Mouse (Mus musculus): ENCODE measurements around the gene Ugt2a2. TPM values are rescaled to one million over a fixed set of nuclear protein-coding genes. Genes with fewer than 3 reads are reported as not detected.
"Not testable (repeated sequence)": the region's sequence is repeated elsewhere in the genome, so short reads cannot be mapped to it uniquely, and the experiment has no call there.

The Ugt2a2 gene
- polyA plus RNA-seq, 1 experiment from 2014 or later, result not detected

DNA sequence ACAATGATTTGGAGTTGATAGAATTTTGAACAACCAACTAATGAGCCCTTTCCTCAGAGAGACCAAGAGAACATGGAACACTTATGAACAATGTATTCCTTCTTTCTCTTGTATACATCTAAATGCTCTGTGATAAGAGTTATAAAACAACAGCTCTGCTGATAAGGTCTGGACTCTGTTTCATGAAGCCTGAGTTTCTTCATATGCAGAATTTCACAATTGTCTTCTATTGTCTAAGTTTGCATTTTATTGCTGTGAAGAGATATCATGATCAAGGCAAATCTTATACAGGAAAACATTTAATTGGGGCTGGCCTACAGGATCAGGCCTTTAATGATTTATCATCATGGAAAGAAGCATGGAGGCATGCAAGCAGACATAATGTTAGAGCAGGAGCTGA lies 24.4 kb downstream of the Ugt2a2 start:
- Histone ChIP-seq H3K27ac (ENCODE audit: low read length) (no peak overlapping the region), H3K27me3 (ENCODE audit: control insufficient read depth, insufficient read depth, low read depth, low read length) (no peaks in the 10 kb centered on the region), H3K9ac (ENCODE audit: low read depth, low read length) (no peak overlapping the region), H3K4me1 (ENCODE audit: control insufficient read depth, low read depth, low read length) (no peaks in the 10 kb centered on the region), H3K36me3 (ENCODE audit: control insufficient read depth, insufficient read depth) (no peaks in the 10 kb centered on the region), H3K4me2 (ENCODE audit: low read depth, low read length) (no peak overlapping the region), H3K4me3 (ENCODE audit: low read depth, low read length) (no peak overlapping the region), H3K9me3 (replicated peaks; ENCODE audit: control insufficient read depth, low read length) (no peaks in the 10 kb centered on the region)
- ATAC-seq (ENCODE audit: low read depth), result no peak

DNA sequence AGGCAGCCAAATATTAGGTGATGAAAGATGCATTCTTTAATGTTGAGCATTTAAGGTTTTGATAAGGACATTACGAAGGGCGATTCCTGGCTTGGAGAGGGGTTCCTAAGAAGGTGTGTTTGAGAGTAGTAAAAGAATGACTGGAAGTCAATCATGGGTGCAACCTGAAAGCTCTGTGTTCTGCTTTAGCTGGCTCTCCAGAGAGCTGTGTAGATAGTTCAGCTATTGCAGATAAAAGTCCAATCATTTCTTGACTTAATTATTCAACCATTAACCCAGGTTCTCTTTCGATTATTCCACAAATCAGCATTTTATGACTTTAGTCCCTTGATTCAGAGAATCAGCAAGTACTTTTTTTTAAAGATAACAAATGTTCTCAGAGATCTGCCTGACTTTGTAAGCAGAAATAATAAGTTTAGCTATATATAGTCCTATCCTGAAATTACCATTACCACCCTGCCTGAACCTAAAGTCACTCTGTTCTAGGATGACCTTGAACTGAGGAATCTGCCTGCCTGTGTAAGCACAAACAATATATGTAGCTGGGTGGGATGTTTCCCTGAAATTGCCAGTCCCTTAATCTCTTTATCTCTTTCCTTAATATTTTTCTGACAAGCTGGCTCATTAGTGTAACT lies 25.7 kb downstream of the Ugt2a2 start:
- Histone ChIP-seq H3K9me3 (replicated peaks; ENCODE audit: control insufficient read depth, low read length) (no peaks in the 10 kb centered on the region), H3K4me2 (ENCODE audit: low read depth, low read length) (no peak overlapping the region), H3K27ac (ENCODE audit: low read length) (no peak overlapping the region), H3K27me3 (ENCODE audit: control insufficient read depth, insufficient read depth, low read depth, low read length) (no peaks in the 10 kb centered on the region), H3K9ac (ENCODE audit: low read depth, low read length) (no peak overlapping the region), H3K36me3 (ENCODE audit: control insufficient read depth, insufficient read depth) (no peaks in the 10 kb centered on the region), H3K4me3 (ENCODE audit: low read depth, low read length) (no peak overlapping the region), H3K4me1 (ENCODE audit: control insufficient read depth, low read depth, low read length) (no peaks in the 10 kb centered on the region)
- WGBS (ENCODE audit: insufficient replicate concordance), result 56% methylated on average over 3 of the region's 3 CpGs
- no peak for ATAC-seq (ENCODE audit: low read depth)

DNA sequence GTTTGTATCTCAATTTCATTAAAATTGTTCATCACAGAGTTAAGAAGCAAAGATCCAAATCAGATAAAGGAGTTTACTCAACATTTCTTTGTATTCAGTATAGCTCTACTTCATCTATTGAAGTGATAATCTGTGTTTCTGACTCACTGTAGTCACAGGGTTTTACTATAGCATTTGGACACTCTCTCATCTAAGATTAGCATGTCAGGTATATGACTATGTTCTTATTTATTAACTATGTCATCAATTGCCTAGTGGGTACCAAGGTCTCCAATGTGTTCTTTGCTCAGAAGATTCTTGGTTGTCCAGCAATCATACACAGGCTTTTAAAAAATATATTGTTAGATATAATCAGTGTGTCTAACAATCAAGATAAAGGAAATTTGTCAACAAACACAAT lies 26.5 kb downstream of the Ugt2a2 start:
- H3K27me3 ChIP-seq (ENCODE audit: control insufficient read depth, insufficient read depth, low read depth, low read length), result no peaks in the 10 kb centered on the region
- no peak overlapping the region for H3K9ac ChIP-seq (ENCODE audit: low read depth, low read length)
- H3K9me3 ChIP-seq (replicated peaks; ENCODE audit: control insufficient read depth, low read length), result no peaks in the 10 kb centered on the region
- no peaks in the 10 kb centered on the region for H3K4me1 ChIP-seq (ENCODE audit: control insufficient read depth, low read depth, low read length)
- no peaks in the 10 kb centered on the region for H3K36me3 ChIP-seq (ENCODE audit: control insufficient read depth, insufficient read depth)
- no peak overlapping the region for H3K4me2 ChIP-seq (ENCODE audit: low read depth, low read length)
- H3K27ac ChIP-seq (ENCODE audit: low read length), result no peak overlapping the region
- H3K4me3 ChIP-seq (ENCODE audit: low read depth, low read length), result no peak overlapping the region
- ATAC-seq (ENCODE audit: low read depth), result no peak

DNA sequence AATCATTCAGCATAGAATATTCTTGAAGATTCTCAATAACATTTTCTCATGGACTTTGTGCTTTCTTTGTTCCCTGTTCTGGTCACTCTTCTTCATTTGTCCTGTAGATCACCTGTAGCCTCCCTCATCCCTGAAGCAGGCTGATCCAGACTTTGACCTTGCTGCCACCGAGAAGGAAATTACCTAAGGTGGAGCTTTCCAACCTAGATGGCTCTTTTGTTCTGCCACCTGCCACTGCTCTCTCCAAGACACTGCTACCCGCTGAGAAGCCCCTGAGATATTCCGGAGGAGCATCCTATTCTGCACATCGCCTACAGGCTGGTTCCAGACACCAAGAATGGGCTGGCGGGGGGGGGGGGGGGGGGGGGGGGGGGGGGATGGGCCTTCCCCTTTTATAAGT lies 29.5 kb downstream of the Ugt2a2 start:
- H3K4me1 ChIP-seq (ENCODE audit: control insufficient read depth, low read depth, low read length); H3K36me3 ChIP-seq (ENCODE audit: control insufficient read depth, insufficient read depth); H3K4me3 ChIP-seq (ENCODE audit: low read depth, low read length); H3K27me3 ChIP-seq (ENCODE audit: control insufficient read depth, insufficient read depth, low read depth, low read length); H3K27ac ChIP-seq (ENCODE audit: low read length); ATAC-seq (ENCODE audit: low read depth); H3K4me2 ChIP-seq (ENCODE audit: low read depth, low read length); H3K9me3 ChIP-seq (replicated peaks; ENCODE audit: control insufficient read depth, low read length); H3K9ac ChIP-seq (ENCODE audit: low read depth, low read length): not testable (repeated sequence)
- 65% methylated on average over 4 of the region's 5 CpGs for WGBS (ENCODE audit: insufficient replicate concordance)

DNA sequence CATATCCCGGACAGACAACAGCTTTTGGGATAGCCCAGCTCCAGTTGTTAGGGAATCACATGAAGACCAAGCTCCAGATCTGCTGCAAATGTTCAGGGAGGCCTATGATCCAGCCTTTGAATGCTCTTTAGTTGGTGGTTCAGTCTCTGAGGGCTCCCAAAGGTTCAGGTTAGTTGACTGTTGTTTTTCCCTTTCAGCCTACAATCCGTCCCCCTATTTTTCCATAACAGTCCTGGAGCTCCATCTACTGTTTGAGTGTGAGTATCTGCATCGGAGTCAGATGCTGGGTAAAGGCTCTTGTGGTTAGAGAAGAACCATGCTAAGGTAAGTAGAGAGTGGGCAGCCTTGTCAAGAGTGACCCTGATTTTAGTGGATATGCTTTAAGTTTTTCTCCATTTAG lies 45.8 kb downstream of the Ugt2a2 start:
- no peaks in the 10 kb centered on the region for H3K9me3 ChIP-seq (replicated peaks; ENCODE audit: control insufficient read depth, low read length)
- 30% methylated on average over 3 of the region's 3 CpGs for WGBS (ENCODE audit: insufficient replicate concordance)
- H3K4me3 ChIP-seq (ENCODE audit: low read depth, low read length), result no peak overlapping the region
- no peak overlapping the region for H3K9ac ChIP-seq (ENCODE audit: low read depth, low read length)
- no peak overlapping the region for H3K4me2 ChIP-seq (ENCODE audit: low read depth, low read length)
- no peaks in the 10 kb centered on the region for H3K27me3 ChIP-seq (ENCODE audit: control insufficient read depth, insufficient read depth, low read depth, low read length)
- H3K4me1 ChIP-seq (ENCODE audit: control insufficient read depth, low read depth, low read length), result no peaks in the 10 kb centered on the region
- no peak overlapping the region for H3K27ac ChIP-seq (ENCODE audit: low read length)
- no peaks in the 10 kb centered on the region for H3K36me3 ChIP-seq (ENCODE audit: control insufficient read depth, insufficient read depth)
- no peak for ATAC-seq (ENCODE audit: low read depth)

DNA sequence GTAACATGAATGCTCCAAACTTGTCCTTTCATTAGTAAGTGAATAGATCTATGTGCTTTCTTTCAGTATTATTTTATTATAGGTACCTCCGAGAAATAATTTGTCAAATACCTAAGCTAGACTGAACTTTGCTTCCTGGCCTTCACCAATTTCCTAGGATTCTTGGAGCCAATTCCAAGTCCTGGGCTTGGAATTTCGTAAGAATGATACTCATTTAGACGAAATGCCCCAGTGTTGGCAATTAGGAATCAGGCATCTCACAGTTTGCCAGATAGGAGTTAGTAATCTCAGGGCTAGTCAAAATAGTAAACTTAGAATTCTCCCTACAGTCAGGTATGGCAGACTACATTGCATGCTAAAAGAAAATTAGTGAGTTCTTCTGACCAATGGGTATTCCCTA lies 56.4 kb downstream of the Ugt2a2 start:
- Histone ChIP-seq H3K4me2 (ENCODE audit: low read depth, low read length) (no peak overlapping the region), H3K27me3 (ENCODE audit: control insufficient read depth, insufficient read depth, low read depth, low read length) (no peaks in the 10 kb centered on the region), H3K9ac (ENCODE audit: low read depth, low read length) (no peak overlapping the region), H3K36me3 (ENCODE audit: control insufficient read depth, insufficient read depth) (no peaks in the 10 kb centered on the region), H3K9me3 (replicated peaks; ENCODE audit: control insufficient read depth, low read length) (no peaks in the 10 kb centered on the region), H3K4me3 (ENCODE audit: low read depth, low read length) (no peak overlapping the region), H3K27ac (ENCODE audit: low read length) (no peak overlapping the region), H3K4me1 (ENCODE audit: control insufficient read depth, low read depth, low read length) (no peaks in the 10 kb centered on the region)
- 43% methylated on average over 3 of the region's 3 CpGs for whole genome bisulfite sequencing (ENCODE audit: insufficient replicate concordance)
- ATAC-seq (ENCODE audit: low read depth), result no peak

DNA sequence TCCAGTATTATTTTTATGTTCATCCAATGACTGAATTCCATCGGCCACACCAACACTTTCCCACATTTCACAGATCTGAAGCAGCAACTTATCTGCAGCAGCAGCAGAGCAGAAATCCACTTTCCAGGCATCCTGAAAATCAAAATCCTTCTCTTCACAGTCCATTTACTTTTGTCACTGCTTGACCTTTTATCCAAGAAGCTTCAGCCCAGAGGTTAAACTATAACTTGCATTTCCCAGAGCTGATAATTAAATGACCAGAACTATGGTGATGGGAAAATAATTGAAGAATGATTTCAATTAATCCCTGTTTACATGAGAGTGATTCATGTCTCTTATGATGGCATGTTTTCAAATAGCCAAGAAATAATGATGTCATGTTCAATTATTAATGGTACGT lies 58.0 kb downstream of the Ugt2a2 start, which contains the start of gene Ugt2b38:
TSS of gene Ugt2b38 (minus strand) at position 163 of the 400 bp plus-strand sequence.
- not testable (repeated sequence) for H3K4me1 ChIP-seq (ENCODE audit: control insufficient read depth, low read depth, low read length); ATAC-seq (ENCODE audit: low read depth); H3K4me2 ChIP-seq (ENCODE audit: low read depth, low read length); H3K9me3 ChIP-seq (replicated peaks; ENCODE audit: control insufficient read depth, low read length); H3K4me3 ChIP-seq (ENCODE audit: low read depth, low read length); H3K27me3 ChIP-seq (ENCODE audit: control insufficient read depth, insufficient read depth, low read depth, low read length); H3K9ac ChIP-seq (ENCODE audit: low read depth, low read length); H3K36me3 ChIP-seq (ENCODE audit: control insufficient read depth, insufficient read depth); H3K27ac ChIP-seq (ENCODE audit: low read length)
- WGBS (ENCODE audit: insufficient replicate concordance), result 59% methylated on average over 1 of the region's 2 CpGs

Other genes starting within 250 kb of the Ugt2a2 start
- gene Ugt2b37, start 227.5 kb downstream of the Ugt2a2 start, polyA plus RNA-seq (2015; fragmentation: Nextera tagmentation; extraction: Ambion mirVana), result not detected in 2 replicates
- 0.07 and 0.09 TPM in 2 replicates for gene Ugt2a3, start 145.1 kb downstream of the Ugt2a2 start, polyA plus RNA-seq (2015; fragmentation: Nextera tagmentation; extraction: Ambion mirVana)
- gene Ugt2b38, start 58.1 kb downstream of the Ugt2a2 start, polyA plus RNA-seq (2015; fragmentation: Nextera tagmentation; extraction: Ambion mirVana), result not detected in 2 replicates
- gene Gm43638, start 4.5 kb upstream of the Ugt2a2 start, polyA plus RNA-seq (2015; fragmentation: Nextera tagmentation; extraction: Ambion mirVana), result not detected in 2 replicates
- gene Ugt2a1, start 8.6 kb upstream of the Ugt2a2 start, polyA plus RNA-seq (2015; fragmentation: Nextera tagmentation; extraction: Ambion mirVana), result not detected in 2 replicates
- 1.6 and 1.7 TPM in 2 replicates for gene Sult1b1, start 55.9 kb upstream of the Ugt2a2 start, polyA plus RNA-seq (2015; fragmentation: Nextera tagmentation; extraction: Ambion mirVana)
- gene Sult1d1, start 86.8 kb upstream of the Ugt2a2 start, polyA plus RNA-seq (2015; fragmentation: Nextera tagmentation; extraction: Ambion mirVana), result 6.0 and 6.4 TPM in 2 replicates
- not detected in 2 replicates for gene Sult1e1, start 109.3 kb upstream of the Ugt2a2 start, polyA plus RNA-seq (2015; fragmentation: Nextera tagmentation; extraction: Ambion mirVana)
- not detected in 2 replicates for gene Csn1s1, start 183.9 kb upstream of the Ugt2a2 start, polyA plus RNA-seq (2015; fragmentation: Nextera tagmentation; extraction: Ambion mirVana)
- not detected in 2 replicates for gene Csn2, start 217.4 kb upstream of the Ugt2a2 start, polyA plus RNA-seq (2015; fragmentation: Nextera tagmentation; extraction: Ambion mirVana)